Mouse (Mus musculus): ENCODE measurements around the gene Apol10a. TPM values are rescaled to one million over a fixed set of nuclear protein-coding genes. Genes with fewer than 3 reads are reported as not detected.
"Not testable (repeated sequence)": the region's sequence is repeated elsewhere in the genome, so short reads cannot be mapped to it uniquely, and the experiment has no call there.

Apol10a gene
- not detected in 2 replicates for polyA plus RNA-seq (2014; fragmentation: Nextera tagmentation; extraction: Ambion mirVana)

DNA sequence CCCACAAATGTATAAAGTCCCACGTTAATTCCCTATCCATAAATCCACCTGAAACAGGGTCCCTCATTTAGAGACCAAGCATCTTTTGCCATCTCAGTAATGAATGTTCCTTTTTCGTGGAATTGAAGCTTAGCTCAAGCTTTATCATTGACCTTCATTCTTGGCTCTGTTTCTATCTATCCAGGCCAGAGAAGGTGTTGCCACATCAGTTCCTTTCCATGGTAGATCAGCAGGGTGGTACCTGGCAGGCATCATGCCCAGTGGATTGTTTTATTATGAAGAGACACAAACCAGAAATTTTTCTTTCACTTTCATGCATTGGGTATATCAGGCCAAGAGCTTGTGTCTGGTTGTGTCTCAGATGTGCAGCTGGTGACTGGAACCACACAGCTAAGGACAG is at the start of gene Apol10a:
Apol10a (plus strand) TSS at position 355 of the 400 bp plus-strand sequence.
- not testable (repeated sequence) for H3K4me2 ChIP-seq; H3K4me3 ChIP-seq (ENCODE audit: low read depth, low read length); H3K9ac ChIP-seq (ENCODE audit: low read depth, low read length); ATAC-seq (replicated peaks; ENCODE audit: insufficient number of reproducible peaks, low FRiP score, low TSS enrichment); H3K9me3 ChIP-seq (replicated peaks; ENCODE audit: control insufficient read depth, low read length); H3K27ac ChIP-seq (ENCODE audit: low read depth, low read length); H3K27me3 ChIP-seq (ENCODE audit: control insufficient read depth, insufficient read depth, low read length); H3K36me3 ChIP-seq (ENCODE audit: control insufficient read depth, insufficient read depth, low read length); H3K4me1 ChIP-seq (ENCODE audit: control insufficient read depth, insufficient read depth, low read length)
- 60% methylated on average over 2 of the region's 2 CpGs for WGBS (ENCODE audit: insufficient replicate concordance)

DNA sequence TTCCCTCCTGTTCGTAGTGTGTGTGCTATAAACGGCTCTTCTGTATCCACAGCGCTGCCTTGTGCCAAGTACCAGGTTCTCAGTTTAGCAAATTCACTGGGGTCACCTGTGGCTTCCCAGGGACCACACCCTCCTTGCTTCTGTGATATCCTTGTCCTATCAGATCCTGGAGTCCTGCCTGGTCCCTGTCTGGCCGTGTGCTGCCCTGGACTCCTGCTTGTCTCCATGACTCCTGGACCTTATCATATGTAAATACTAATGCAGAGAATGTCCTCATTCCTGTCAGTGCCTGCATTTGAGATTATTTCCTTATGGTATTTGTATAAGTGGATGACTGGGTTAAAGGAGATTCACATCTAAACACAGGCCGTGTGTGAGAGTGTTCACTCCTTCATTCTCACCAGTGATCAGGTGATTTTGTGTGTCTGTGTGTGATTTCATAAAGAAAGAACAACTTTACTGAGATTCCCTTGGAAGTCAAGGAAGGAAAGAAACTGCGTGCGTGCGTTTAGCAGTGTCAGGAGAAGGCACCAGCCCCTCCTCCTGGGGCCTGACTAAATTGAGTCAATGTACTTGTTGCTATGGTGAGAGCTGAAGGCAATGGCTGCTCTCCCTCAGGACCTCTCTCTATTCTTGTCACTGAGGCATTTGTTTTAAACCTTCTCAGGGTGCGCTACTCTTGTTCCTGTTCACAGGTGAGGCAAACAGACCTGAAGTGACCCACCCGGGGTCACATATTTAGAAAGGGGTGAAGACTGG is 48.0 kb upstream of the Apol10a start:
- H3K4me3 ChIP-seq (ENCODE audit: low read depth, low read length); H3K27me3 ChIP-seq (ENCODE audit: control insufficient read depth, insufficient read depth, low read length); H3K9me3 ChIP-seq (replicated peaks; ENCODE audit: control insufficient read depth, low read length); H3K4me2 ChIP-seq; H3K9ac ChIP-seq (ENCODE audit: low read depth, low read length); H3K27ac ChIP-seq (ENCODE audit: low read depth, low read length); H3K36me3 ChIP-seq (ENCODE audit: control insufficient read depth, insufficient read depth, low read length); H3K4me1 ChIP-seq (ENCODE audit: control insufficient read depth, insufficient read depth, low read length); ATAC-seq (replicated peaks; ENCODE audit: insufficient number of reproducible peaks, low FRiP score, low TSS enrichment): not testable (repeated sequence)
- WGBS (ENCODE audit: insufficient replicate concordance) = 51% methylated on average over 8 of the region's 10 CpGs

DNA sequence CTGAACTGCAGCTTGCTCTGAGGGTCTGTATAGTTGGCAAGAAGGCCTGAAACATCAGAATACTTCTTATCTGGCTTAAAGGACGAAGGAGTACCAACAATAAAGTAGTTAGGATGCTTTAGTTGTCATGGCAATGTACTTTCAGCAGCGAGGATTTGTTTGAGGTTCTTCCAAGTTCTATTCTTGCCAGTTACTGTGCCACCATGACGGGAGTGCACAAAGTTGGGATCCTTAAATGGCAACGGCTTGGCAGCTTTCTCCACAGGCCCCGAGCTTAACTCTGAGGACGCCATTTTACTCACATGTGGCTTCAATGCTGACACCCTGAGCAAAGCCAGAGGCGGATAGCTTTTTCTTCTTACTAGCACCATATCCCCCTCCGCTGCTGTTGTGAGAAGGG is 32.1 kb upstream of the Apol10a start:
- 75% methylated on average over 7 of the region's 8 CpGs for WGBS (ENCODE audit: insufficient replicate concordance)
- H3K9me3 ChIP-seq (replicated peaks; ENCODE audit: control insufficient read depth, low read length); H3K9ac ChIP-seq (ENCODE audit: low read depth, low read length); H3K27me3 ChIP-seq (ENCODE audit: control insufficient read depth, insufficient read depth, low read length); H3K4me1 ChIP-seq (ENCODE audit: control insufficient read depth, insufficient read depth, low read length); ATAC-seq (replicated peaks; ENCODE audit: insufficient number of reproducible peaks, low FRiP score, low TSS enrichment); H3K4me2 ChIP-seq; H3K36me3 ChIP-seq (ENCODE audit: control insufficient read depth, insufficient read depth, low read length); H3K4me3 ChIP-seq (ENCODE audit: low read depth, low read length); H3K27ac ChIP-seq (ENCODE audit: low read depth, low read length): not testable (repeated sequence)

DNA sequence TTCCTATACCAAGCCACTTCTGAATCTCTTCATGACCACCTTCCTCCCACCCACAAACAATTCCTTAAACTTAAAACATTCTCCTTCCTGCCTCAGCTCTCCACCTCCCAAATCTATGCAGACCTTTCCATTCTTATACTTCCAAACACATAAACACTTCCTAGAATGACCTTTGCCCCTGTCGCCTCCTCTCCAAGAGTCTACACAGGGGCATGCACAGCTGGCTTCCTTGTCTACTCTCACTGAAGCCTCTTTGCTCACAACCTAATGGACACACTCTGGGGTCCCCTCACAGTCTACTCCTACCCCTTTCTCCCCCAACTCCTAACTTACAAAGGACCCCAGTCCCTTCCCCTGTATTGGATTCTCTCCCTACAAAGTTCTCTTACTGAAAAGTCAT is 31.2 kb upstream of the Apol10a start:
- WGBS (ENCODE audit: insufficient replicate concordance) = 86% methylated on average over 1 of the region's 1 CpGs
- H3K9ac ChIP-seq (ENCODE audit: low read depth, low read length); H3K27me3 ChIP-seq (ENCODE audit: control insufficient read depth, insufficient read depth, low read length); H3K4me2 ChIP-seq; H3K4me3 ChIP-seq (ENCODE audit: low read depth, low read length); H3K27ac ChIP-seq (ENCODE audit: low read depth, low read length); ATAC-seq (replicated peaks; ENCODE audit: insufficient number of reproducible peaks, low FRiP score, low TSS enrichment); H3K4me1 ChIP-seq (ENCODE audit: control insufficient read depth, insufficient read depth, low read length); H3K36me3 ChIP-seq (ENCODE audit: control insufficient read depth, insufficient read depth, low read length); H3K9me3 ChIP-seq (replicated peaks; ENCODE audit: control insufficient read depth, low read length): not testable (repeated sequence)

DNA sequence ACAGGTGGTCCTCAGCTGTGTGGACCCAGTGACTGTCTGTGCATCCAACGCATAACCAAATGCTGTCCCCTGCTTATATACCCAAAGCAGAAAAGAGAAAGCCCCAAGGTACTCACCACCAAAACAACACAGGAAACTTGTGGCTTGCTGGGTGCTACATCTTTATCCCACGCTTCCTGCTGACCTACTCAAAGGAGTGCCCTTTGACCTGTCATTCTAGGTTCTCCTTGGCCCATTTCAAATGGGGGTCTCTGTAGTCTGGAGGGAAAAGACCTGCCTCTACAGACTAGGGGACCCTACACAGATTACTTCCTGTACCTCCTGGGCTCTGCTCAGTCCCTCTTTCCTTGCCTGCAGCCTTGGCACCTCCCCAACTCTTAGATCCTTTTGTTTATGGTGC is 29.5 kb upstream of the Apol10a start, which contains the start of gene Apol7b:
Apol7b (minus strand) TSS at position 101 of the 400 bp plus-strand sequence.
- H3K27ac ChIP-seq (ENCODE audit: low read depth, low read length); H3K36me3 ChIP-seq (ENCODE audit: control insufficient read depth, insufficient read depth, low read length); ATAC-seq (replicated peaks; ENCODE audit: insufficient number of reproducible peaks, low FRiP score, low TSS enrichment); H3K4me2 ChIP-seq; H3K4me3 ChIP-seq (ENCODE audit: low read depth, low read length); H3K4me1 ChIP-seq (ENCODE audit: control insufficient read depth, insufficient read depth, low read length); H3K9me3 ChIP-seq (replicated peaks; ENCODE audit: control insufficient read depth, low read length); H3K9ac ChIP-seq (ENCODE audit: low read depth, low read length); H3K27me3 ChIP-seq (ENCODE audit: control insufficient read depth, insufficient read depth, low read length): not testable (repeated sequence)
- WGBS (ENCODE audit: insufficient replicate concordance) = 80% methylated on average over 2 of the region's 2 CpGs

DNA sequence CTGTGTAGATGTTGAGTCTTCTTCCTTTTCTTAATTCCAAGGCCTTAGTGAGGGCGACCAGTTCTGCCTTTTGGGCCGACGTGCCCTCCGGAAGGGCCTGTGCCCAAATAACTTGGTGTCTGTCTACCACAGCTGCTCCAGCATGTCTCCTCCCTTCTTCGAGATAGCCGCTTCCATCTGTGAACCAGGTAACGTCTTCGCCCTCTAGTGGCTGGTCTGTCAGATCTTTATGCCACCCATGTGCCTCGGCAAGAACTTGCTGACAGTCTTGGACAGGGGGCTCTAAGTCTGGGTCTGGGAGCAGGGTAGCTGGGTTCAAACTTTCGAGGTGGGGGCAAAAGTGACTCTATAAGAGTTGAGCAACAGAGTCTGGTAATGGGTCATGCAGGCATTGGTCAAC is 26.9 kb upstream of the Apol10a start:
- not testable (repeated sequence) for H3K27ac ChIP-seq (ENCODE audit: low read depth, low read length); H3K4me3 ChIP-seq (ENCODE audit: low read depth, low read length); H3K27me3 ChIP-seq (ENCODE audit: control insufficient read depth, insufficient read depth, low read length); H3K4me1 ChIP-seq (ENCODE audit: control insufficient read depth, insufficient read depth, low read length); H3K36me3 ChIP-seq (ENCODE audit: control insufficient read depth, insufficient read depth, low read length); H3K4me2 ChIP-seq; H3K9ac ChIP-seq (ENCODE audit: low read depth, low read length); ATAC-seq (replicated peaks; ENCODE audit: insufficient number of reproducible peaks, low FRiP score, low TSS enrichment); H3K9me3 ChIP-seq (replicated peaks; ENCODE audit: control insufficient read depth, low read length)
- WGBS (ENCODE audit: insufficient replicate concordance) = 43% methylated on average over 10 of the region's 10 CpGs

DNA sequence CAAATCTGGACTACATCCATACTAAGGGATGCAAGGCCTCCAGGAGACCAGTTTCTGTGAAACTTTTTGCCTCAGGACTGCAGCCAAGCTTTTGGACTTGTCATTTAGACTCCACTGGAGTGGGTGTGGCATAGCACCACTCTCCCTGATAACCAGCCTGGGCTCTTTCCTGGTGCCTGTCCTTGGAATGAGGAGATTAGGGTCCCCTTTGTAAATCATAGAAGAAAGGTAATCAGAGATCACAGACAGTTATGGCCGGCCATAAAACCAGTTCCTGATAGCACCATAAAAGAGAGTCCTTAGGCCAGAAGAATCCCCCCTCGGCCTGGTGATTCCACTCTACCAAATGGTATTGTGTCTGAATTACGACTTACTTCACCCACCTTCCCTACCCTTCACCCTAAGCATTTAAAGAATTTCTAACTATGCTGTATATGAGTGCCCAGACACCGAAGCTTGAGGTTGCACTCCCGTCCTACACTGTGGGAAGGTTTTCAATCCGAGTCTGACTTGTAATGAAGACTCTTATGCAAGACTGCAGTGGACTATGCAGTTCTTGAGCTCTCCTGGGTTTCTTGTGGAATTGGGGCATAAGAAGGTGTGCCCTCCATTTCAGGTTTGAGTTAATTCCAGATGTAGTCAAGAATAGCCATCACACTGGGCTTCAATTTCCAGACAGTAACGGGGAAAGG is 2.0 kb upstream of the Apol10a start:
- 74% methylated on average over 7 of the region's 7 CpGs for WGBS (ENCODE audit: insufficient replicate concordance)
- not testable (repeated sequence) for H3K27me3 ChIP-seq (ENCODE audit: control insufficient read depth, insufficient read depth, low read length); H3K27ac ChIP-seq (ENCODE audit: low read depth, low read length); ATAC-seq (replicated peaks; ENCODE audit: insufficient number of reproducible peaks, low FRiP score, low TSS enrichment); H3K4me3 ChIP-seq (ENCODE audit: low read depth, low read length); H3K9me3 ChIP-seq (replicated peaks; ENCODE audit: control insufficient read depth, low read length); H3K36me3 ChIP-seq (ENCODE audit: control insufficient read depth, insufficient read depth, low read length); H3K4me1 ChIP-seq (ENCODE audit: control insufficient read depth, insufficient read depth, low read length); H3K4me2 ChIP-seq; H3K9ac ChIP-seq (ENCODE audit: low read depth, low read length)

DNA sequence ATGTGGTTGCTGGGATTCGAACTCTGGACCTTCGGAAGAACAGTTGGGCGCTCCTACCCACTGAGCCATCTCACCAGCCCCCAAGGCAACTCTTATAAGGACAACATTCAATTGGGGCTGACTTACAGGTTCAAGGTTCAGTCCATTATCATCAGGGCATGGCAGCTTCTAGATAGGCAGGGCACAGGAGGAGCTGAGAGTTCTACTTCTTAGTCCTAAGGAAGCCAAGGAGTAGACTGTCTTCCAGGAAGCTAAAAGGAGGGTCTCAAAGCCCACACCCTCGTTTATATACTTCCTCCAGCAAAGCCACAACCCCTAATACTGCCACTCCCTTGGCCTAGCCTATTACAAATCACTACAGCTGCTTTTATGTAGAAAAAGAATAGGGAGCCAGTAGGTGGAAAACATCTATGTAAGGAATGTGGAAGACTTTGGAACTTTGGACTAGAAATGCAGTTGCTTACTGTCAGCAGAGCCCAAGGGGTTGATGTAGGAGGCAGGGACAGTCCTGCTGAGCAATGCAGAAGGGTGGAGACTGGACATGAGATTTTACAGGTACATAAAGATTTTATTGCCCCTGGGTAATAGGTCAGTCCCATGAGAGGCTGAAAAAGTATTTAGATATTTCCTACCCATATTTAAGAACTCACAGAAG is 5.4 kb downstream of the Apol10a start:
- 67% methylated on average over 4 of the region's 4 CpGs for WGBS (ENCODE audit: insufficient replicate concordance)
- Histone ChIP-seq H3K4me1 (ENCODE audit: control insufficient read depth, insufficient read depth, low read length) (no peaks in the 10 kb centered on the region), H3K4me3 (ENCODE audit: low read depth, low read length) (no peak overlapping the region), H3K36me3 (ENCODE audit: control insufficient read depth, insufficient read depth, low read length) (no peaks in the 10 kb centered on the region), H3K9ac (ENCODE audit: low read depth, low read length) (no peak overlapping the region), H3K27ac (ENCODE audit: low read depth, low read length) (no peak overlapping the region), H3K27me3 (ENCODE audit: control insufficient read depth, insufficient read depth, low read length) (no peaks in the 10 kb centered on the region), H3K4me2 (no peak overlapping the region), H3K9me3 (replicated peaks; ENCODE audit: control insufficient read depth, low read length) (no peaks in the 10 kb centered on the region)
- no peak for ATAC-seq (replicated peaks; ENCODE audit: insufficient number of reproducible peaks, low FRiP score, low TSS enrichment)

Data from heart, embryonic 11.5 days (tissue).